Mouse (Mus musculus): ENCODE results near the gene Sh3d21. TPM values are rescaled to one million over a fixed set of nuclear protein-coding genes. Genes with fewer than 3 reads are reported as not detected.
A peak's percentile ranks its signal among the peaks of the same experiment; 100 is the strongest.

Gene Sh3d21
- polyA plus RNA-seq, 1 experiment from 2014 or later, result 7.0 TPM

DNA sequence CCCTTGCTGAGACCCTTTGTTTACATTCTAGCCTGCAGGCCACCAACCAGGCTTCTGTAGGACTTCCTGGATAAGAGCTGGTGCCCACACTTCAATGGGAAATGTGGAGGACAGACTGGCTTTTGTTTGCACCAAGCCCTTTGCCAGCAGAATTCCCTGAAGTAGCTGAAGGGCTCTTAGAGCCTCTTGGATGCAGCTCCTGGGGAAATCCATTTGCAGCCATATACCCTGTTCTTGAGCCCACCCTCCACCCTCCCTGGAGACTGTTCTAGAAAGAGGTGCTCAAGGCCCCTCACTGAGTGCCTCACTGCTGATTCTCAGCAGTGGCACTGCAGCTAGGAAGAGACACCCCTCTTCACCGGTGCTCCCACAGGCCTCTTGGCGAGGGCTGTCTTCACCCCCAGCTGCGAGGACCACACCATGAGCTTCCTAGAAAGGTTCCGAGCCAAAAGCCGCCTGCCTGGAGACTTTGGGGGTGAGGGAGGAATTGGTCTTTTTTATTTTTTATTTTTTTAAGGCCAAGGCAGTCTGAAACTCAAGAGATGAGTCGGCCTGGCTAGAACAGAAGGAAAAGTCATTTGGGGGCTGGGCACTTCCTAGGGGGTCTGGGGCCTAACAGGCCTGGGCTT is 30.5 kb downstream of the Sh3d21 start:
- 23% methylated on average over 6 of the region's 6 CpGs for WGBS
- DNase-seq, result peak; percentile 69
- TF ChIP-seq CTCF (IDR thresholded peaks at IDR 0.05; ENCODE audit: low read depth), result no peak
- no peaks in the 10 kb centered on the region for H3K9me3 ChIP-seq (ENCODE audit: low read depth, low read length)
- H3K27me3 ChIP-seq (ENCODE audit: insufficient read depth, low read length), result no peaks in the 10 kb centered on the region
- H3K4me3 ChIP-seq (ENCODE audit: low read depth, low read length), result no peak overlapping the region
- H3K27ac ChIP-seq (ENCODE audit: low read depth), result peak overlapping the region; percentile 95
- H3K9ac ChIP-seq, result 0 out of 2 replicates have a peak overlapping the region, but pooled peaks have one; percentile 2
- ATAC-seq (ENCODE audit: insufficient read depth), result peak; percentile 24; the same call in 1 of the 2 replicates
- peaks cover 42% of the 10 kb centered on the region for H3K4me1 ChIP-seq (ENCODE audit: insufficient read depth)
- no peak overlapping the region for H3K4me2 ChIP-seq
- H3K36me3 ChIP-seq (ENCODE audit: insufficient read depth), result peaks cover 50% of the 10 kb centered on the region

DNA sequence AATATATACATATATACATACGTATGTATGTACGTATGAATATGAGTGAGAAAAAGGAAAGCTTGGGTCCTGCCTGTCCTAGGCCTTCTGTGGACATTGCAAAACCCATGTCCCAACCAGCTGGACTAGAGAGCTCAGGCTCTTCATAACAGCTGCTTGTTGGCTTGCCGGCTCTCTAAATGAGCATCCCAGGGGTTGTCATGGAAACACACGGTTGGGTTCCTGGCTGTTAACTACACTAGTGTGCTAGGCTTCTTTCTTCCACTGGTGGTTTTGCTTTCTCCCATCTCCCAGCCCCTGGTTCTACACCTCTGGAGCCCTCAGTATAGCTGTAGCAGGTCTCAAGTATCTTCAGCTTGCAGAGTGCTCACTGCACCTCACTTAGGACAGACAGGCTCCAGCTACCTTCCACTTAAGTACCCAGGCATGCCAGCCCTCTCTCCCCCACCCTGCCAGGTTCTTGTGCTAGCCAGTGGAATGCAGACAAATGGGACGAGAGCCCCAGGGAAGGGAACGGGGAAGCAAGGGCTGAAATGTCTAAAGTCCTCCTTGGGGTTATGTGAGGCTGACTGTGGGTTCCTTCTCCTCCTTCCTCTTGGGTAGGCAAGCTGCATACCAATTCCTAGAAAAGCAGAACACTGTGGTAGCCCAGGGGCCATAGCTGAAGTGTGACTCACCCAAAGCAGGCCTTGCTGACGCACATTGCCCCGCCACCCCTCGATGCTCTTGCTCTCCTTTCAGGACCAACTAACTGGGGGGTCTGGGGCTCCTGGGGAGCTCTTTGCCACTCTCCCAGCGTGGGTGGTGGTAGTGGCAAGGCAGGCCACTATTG is 31.8 kb downstream of the Sh3d21 start:
- H3K4me2 ChIP-seq, result peak overlapping the region; percentile 45
- no peak for TF ChIP-seq CTCF (IDR thresholded peaks at IDR 0.05; ENCODE audit: low read depth)
- peaks cover 47% of the 10 kb centered on the region for H3K36me3 ChIP-seq (ENCODE audit: insufficient read depth)
- ATAC-seq (ENCODE audit: insufficient read depth), result peak; percentile 50
- no peaks in the 10 kb centered on the region for H3K27me3 ChIP-seq (ENCODE audit: insufficient read depth, low read length)
- peak overlapping the region; percentile 95 for H3K27ac ChIP-seq (ENCODE audit: low read depth)
- no peak overlapping the region for H3K4me3 ChIP-seq (ENCODE audit: low read depth, low read length)
- peaks cover 42% of the 10 kb centered on the region for H3K4me1 ChIP-seq (ENCODE audit: insufficient read depth)
- DNase-seq, result peak; percentile 82
- WGBS, result 34% methylated on average over 10 of the region's 10 CpGs
- H3K9me3 ChIP-seq (ENCODE audit: low read depth, low read length), result no peaks in the 10 kb centered on the region
- peak overlapping the region; percentile 21; the same call in 1 of the 2 replicates for H3K9ac ChIP-seq

DNA sequence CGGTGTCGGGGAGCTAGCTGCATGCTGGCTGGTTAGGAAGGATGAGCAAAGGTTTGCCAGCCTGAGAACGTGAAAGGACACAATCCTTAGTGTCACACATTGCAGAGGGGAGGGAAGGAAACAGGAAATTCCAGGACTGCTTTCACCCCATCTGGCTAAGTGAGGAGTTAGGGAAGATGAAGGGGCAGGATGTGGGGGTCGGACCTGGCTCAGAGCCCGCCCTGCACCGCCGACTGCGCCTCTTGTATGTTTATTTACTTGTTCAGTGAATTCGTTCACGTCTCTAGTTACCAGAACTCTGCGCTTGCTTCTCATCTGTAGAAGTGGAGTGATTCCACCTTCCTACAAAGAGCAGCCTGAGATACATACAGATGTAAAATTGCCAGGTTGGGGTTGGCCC is 32.8 kb downstream of the Sh3d21 start:
- peak overlapping the region; percentile 45 for H3K4me2 ChIP-seq
- ATAC-seq (ENCODE audit: insufficient read depth), result peak; percentile 81
- no peak overlapping the region for H3K4me3 ChIP-seq (ENCODE audit: low read depth, low read length)
- DNase-seq, result peak; percentile 89
- TF ChIP-seq CTCF (IDR thresholded peaks at IDR 0.05; ENCODE audit: low read depth), result no peak
- no peaks in the 10 kb centered on the region for H3K27me3 ChIP-seq (ENCODE audit: insufficient read depth, low read length)
- WGBS, result 20% methylated on average over 11 of the region's 11 CpGs
- peaks cover 47% of the 10 kb centered on the region for H3K36me3 ChIP-seq (ENCODE audit: insufficient read depth)
- H3K9me3 ChIP-seq (ENCODE audit: low read depth, low read length), result no peaks in the 10 kb centered on the region
- peak overlapping the region; percentile 95 for H3K27ac ChIP-seq (ENCODE audit: low read depth)
- no peak overlapping the region for H3K9ac ChIP-seq
- peaks cover 42% of the 10 kb centered on the region for H3K4me1 ChIP-seq (ENCODE audit: insufficient read depth)

DNA sequence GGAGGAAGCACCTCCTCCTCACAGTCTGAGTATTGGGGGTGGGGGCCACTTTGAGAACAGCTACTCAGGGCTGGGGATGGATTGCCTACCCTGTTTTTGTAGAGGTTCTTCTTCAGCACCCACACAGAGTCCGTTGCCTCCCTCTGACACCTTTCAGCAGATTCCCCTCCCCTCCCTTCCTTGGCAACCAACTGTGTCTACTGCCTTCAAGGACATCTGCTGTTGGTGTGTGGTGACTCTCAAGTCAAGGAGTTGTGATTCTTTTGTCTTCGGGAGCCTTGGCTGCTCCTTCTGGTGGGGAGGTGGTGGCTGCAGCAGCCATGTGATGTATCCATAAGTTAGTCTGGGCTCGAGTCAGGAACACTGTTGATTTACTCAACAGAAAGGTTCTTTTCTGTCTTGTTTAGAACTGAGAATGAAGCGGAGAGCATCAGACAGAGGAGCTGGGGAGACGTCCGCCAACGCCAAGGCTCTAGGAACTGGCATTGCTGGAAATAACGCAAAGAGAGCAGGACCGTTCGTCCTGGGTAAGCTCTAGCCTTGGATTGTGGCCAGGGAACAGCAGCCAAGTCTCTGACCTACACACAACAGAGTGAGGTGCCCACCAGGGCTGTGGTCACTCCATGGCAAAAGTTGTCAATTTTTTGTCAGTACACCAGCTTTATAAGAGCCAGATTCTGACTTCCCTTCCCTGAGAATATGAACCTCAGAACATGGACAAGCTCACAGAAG is 39.8 kb downstream of the Sh3d21 start:
- peak; percentile 20 for DNase-seq
- H3K4me1 ChIP-seq (ENCODE audit: insufficient read depth), result no peaks in the 10 kb centered on the region
- H3K4me2 ChIP-seq, result no peak overlapping the region
- H3K9ac ChIP-seq, result no peak overlapping the region
- no peak for TF ChIP-seq CTCF (IDR thresholded peaks at IDR 0.05; ENCODE audit: low read depth)
- 0 out of 2 replicates have a peak, but pooled peaks cover 6% of the 10 kb centered on the region for H3K9me3 ChIP-seq (ENCODE audit: low read depth, low read length)
- H3K4me3 ChIP-seq (ENCODE audit: low read depth, low read length), result no peak overlapping the region
- H3K36me3 ChIP-seq (ENCODE audit: insufficient read depth), result peaks cover 43% of the 10 kb centered on the region
- no peaks in the 10 kb centered on the region for H3K27me3 ChIP-seq (ENCODE audit: insufficient read depth, low read length)
- 0 out of 2 replicates have a peak, but pooled peaks have one; percentile 41 for ATAC-seq (ENCODE audit: insufficient read depth)
- H3K27ac ChIP-seq (ENCODE audit: low read depth), result peak overlapping the region; percentile 19
- 62% methylated on average over 10 of the region's 10 CpGs for WGBS

DNA sequence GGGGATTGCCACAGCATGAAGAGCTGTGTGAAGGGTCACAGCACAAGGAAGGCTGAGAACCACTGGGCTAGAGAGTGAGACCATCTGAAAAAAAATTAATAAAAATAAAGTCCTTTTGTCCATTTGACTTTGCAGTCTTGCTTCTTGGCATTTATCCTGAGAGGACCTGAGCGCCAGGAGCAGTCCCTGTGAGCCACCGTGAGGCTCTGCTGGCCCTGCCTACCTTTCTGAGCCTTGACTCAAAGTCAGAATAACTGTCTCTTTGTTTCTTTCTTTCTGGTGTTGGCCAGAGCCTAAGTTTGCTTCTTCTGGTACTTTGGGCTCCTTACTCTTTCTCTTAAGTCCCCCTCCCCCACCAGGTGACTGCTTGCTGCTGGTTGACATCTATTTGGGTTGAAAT is 42.8 kb downstream of the Sh3d21 start:
- no peak for TF ChIP-seq CTCF (IDR thresholded peaks at IDR 0.05; ENCODE audit: low read depth)
- Histone ChIP-seq H3K9me3 (ENCODE audit: low read depth, low read length) (0 out of 2 replicates have a peak, but pooled peaks cover 6% of the 10 kb centered on the region), H3K9ac (no peak overlapping the region), H3K36me3 (ENCODE audit: insufficient read depth) (peaks cover 26% of the 10 kb centered on the region), H3K27me3 (ENCODE audit: insufficient read depth, low read length) (no peaks in the 10 kb centered on the region), H3K4me3 (ENCODE audit: low read depth, low read length) (no peak overlapping the region), H3K4me2 (no peak overlapping the region), H3K27ac (ENCODE audit: low read depth) (no peak overlapping the region), H3K4me1 (ENCODE audit: insufficient read depth) (no peaks in the 10 kb centered on the region)
- 92% methylated on average over 2 of the region's 2 CpGs for WGBS
- DNase-seq, result no peak
- ATAC-seq (ENCODE audit: insufficient read depth), result no peak

DNA sequence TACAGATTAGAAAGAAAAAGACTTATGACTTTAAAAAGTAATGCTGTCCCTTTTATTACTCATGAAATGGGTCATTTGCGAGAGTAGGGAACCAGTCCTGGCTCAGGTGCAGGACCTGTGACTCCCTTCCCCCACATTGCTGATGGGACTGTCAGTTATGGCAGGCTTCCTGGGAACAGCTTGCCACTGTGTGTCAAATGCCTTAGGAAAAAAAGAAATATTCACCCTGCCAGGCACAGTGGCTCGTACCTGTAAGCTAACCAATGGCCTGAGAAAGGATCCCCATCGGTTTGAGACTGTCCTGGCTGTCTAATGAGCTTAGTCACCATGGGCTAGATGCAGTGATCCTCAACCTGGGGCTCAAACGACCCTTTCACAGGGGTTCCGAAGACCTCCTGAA is 43.2 kb downstream of the Sh3d21 start:
- no peak for ATAC-seq (ENCODE audit: insufficient read depth)
- 89% methylated on average over 5 of the region's 5 CpGs for WGBS
- TF ChIP-seq CTCF (IDR thresholded peaks at IDR 0.05; ENCODE audit: low read depth), result no peak

More for the DNA sequence above, 43.2 kb downstream of the Sh3d21 start:
- no peak overlapping the region for H3K4me3 ChIP-seq (ENCODE audit: low read depth, low read length)
- H3K9ac ChIP-seq, result no peak overlapping the region
- no peak overlapping the region for H3K27ac ChIP-seq (ENCODE audit: low read depth)
- H3K4me1 ChIP-seq (ENCODE audit: insufficient read depth), result no peaks in the 10 kb centered on the region
- 0 out of 2 replicates have a peak, but pooled peaks cover 6% of the 10 kb centered on the region for H3K9me3 ChIP-seq (ENCODE audit: low read depth, low read length)
- H3K27me3 ChIP-seq (ENCODE audit: insufficient read depth, low read length), result no peaks in the 10 kb centered on the region
- H3K36me3 ChIP-seq (ENCODE audit: insufficient read depth), result peaks cover 21% of the 10 kb centered on the region
- H3K4me2 ChIP-seq, result no peak overlapping the region
- no peak for DNase-seq

Measured in lung, embryonic 14.5 days (tissue).